Mouse (Mus musculus) neural tube, embryonic 15.5 days (tissue): ENCODE results near the gene Ndc80. TPM values are rescaled to one million over a fixed set of nuclear protein-coding genes. Genes with fewer than 3 reads are reported as not detected.
"Not testable (repeated sequence)": the region's sequence is repeated elsewhere in the genome, so short reads cannot be mapped to it uniquely, and the experiment has no call there.

Experiments
- ATAC-seq: fragments of 200-750 bp; cut with Nextera tagmentation; 2 replicates; pipeline ENCODE4 v1.8.0; 2017; ENCODE audit warnings: mild to moderate bottlenecking, moderate TSS enrichment, moderate library complexity; ENCODE audit not compliant: low FRiP score
- H3K27ac ChIP-seq: fragments of 300-500 bp; sonication (generic); replicated peaks from 2 replicates; pipeline ENCODE4 v1.5.1; 2015; ENCODE audit warnings: mild to moderate bottlenecking, inconsistent platforms
- H3K27me3 ChIP-seq: fragments of 300-500 bp; sonication (generic); replicated peaks from 2 replicates; pipeline ENCODE4 v1.6.1; 2015; ENCODE audit warnings: inconsistent platforms
- H3K36me3 ChIP-seq: fragments of 300-500 bp; sonication (generic); 2 replicates; pipeline ENCODE4 v1.6.1; 2015; ENCODE audit warnings: inconsistent platforms
- H3K4me1 ChIP-seq: fragments of 300-500 bp; sonication (generic); 2 replicates; pipeline ENCODE4 v1.6.1; 2015; ENCODE audit warnings: inconsistent platforms
- H3K4me2 ChIP-seq: fragments of 300-500 bp; sonication (generic); 2 replicates; pipeline ENCODE4 v1.6.1; 2015; ENCODE audit warnings: inconsistent platforms, mild to moderate bottlenecking, moderate library complexity
- H3K4me3 ChIP-seq: fragments of 300-500 bp; sonication (generic); replicated peaks from 2 replicates; pipeline ENCODE4 v1.5.1; 2015; ENCODE audit warnings: mild to moderate bottlenecking, inconsistent platforms
- H3K9ac ChIP-seq: fragments of 300-500 bp; sonication (generic); replicated peaks from 2 replicates; pipeline ENCODE4 v1.6.1; 2015; ENCODE audit warnings: mild to moderate bottlenecking, inconsistent platforms
- H3K9me3 ChIP-seq: fragments of 300-500 bp; sonication (generic); replicated peaks from 2 replicates; pipeline ENCODE4 v1.6.1; 2016; ENCODE audit warnings: inconsistent platforms
- WGBS: fragments of 180-500 bp; shearing (Covaris S2); methylation state at CpG from one replicate; pipeline ENCODE4 v1.1.7; 2015; ENCODE audit warnings: mixed read lengths; 5-methylcytosine and 5-hydroxymethylcytosine counted together
- polyA plus RNA-seq: library from polyadenylated mRNA; unstranded; fragments of >200 nt; fragmentation: Nextera tagmentation; extraction: Ambion mirVana; gene quantifications from 2 replicates; pipeline ENCODE4 v1.2.1, GENCODE M21; 2015

Gene Ndc80
- polyA plus RNA-seq, 1 experiment from 2014 or later: 5.9 TPM

DNA sequence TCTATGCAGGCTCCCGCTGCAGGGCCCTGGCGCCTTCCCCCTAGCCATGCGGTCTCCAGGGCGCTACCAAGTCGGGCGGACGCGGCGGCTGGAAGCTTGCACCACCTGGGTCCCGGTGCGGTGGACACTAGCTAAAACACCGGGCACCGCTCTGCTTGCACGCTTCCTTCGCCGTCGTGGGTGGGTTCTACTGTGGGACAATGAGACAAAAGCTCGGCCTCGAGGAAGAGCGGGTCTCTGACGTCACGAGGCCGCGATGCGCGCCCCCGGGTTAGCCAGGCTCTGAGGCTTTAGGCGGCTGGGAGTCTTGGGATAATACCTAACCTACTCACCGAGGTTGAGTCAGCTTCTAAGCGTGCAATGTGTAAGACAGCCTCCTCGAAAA lies 51.0 kb downstream of the Ndc80 start:
- peak overlapping the region; percentile 86 for H3K4me3 ChIP-seq
- under 1% methylated on average over 28 of the region's 31 CpGs for WGBS

DNA sequence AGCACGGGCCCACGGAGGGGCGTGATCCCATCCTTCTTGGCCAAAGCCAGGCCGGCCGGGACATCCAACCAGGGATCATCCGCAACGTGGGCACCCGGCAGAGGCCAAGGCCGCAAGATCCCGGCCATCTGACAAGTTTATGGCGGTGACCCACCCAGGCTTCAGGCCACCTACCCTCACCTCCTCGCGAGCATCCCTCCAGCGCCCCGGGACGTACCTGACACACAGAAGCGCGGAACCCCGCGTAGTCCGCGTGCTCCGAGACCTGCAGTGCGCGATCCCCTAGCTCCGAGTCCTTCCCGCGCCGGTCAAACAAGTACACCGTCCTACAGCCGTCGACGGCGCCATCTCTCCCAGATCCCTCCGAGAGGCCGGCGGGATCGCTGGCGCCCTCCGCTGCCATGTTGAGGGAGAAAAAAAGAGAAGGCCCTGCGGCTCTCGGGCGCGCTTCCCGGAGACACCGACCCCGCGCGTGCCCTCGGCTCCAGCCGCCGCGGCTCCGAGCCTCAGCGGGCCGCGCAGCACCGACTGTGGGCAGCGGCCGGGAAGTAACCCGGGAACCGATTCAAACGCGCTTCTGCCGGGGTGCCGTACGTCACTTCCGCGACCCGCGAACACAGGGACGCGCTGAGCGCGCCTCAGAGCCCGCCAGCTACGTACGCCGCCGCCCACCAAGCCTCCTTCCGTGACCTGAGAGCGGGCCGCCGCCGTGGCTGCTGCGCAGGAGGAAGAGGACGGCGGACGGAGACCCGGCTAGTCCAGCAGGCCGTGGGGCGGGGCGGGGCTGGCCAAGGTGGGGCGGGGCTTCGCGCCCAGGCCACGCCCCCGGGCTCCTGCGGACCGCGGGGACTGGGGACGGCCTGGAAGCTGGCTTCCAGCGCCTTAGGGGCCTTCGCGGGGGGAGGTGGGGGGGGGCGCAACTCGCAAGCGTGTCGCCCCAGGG lies 51.6 kb downstream of the Ndc80 start, which contains the start of gene Smchd1:
TSS of gene Smchd1 (minus strand) at position 582 of the 943 bp plus-strand sequence.
- Histone ChIP-seq H3K4me1 (peaks cover 27% of the 10 kb centered on the region), H3K9ac (peak within 1 kb of the TSS; percentile 99), H3K36me3 (no peaks in the 10 kb centered on the region), H3K9me3 (no peaks in the 10 kb centered on the region), H3K4me3 (peak within 1 kb of the TSS; percentile 86), H3K27me3 (no peaks in the 10 kb centered on the region), H3K27ac (peak within 1 kb of the TSS; percentile 99), H3K4me2 (peak within 1 kb of the TSS; percentile 91)
- under 1% methylated on average over 100 of the region's 109 CpGs for WGBS
- ATAC-seq: peak; percentile 94

More for the DNA sequence above, 51.0 kb downstream of the Ndc80 start:
- H3K27ac ChIP-seq: peak overlapping the region; percentile 99
- H3K36me3 ChIP-seq: no peaks in the 10 kb centered on the region
- H3K9ac ChIP-seq: peak overlapping the region; percentile 99
- H3K4me1 ChIP-seq: peaks cover 27% of the 10 kb centered on the region
- H3K4me2 ChIP-seq: peak overlapping the region; percentile 91
- H3K9me3 ChIP-seq: no peaks in the 10 kb centered on the region
- no peaks in the 10 kb centered on the region for H3K27me3 ChIP-seq
- ATAC-seq: peak; percentile 83

DNA sequence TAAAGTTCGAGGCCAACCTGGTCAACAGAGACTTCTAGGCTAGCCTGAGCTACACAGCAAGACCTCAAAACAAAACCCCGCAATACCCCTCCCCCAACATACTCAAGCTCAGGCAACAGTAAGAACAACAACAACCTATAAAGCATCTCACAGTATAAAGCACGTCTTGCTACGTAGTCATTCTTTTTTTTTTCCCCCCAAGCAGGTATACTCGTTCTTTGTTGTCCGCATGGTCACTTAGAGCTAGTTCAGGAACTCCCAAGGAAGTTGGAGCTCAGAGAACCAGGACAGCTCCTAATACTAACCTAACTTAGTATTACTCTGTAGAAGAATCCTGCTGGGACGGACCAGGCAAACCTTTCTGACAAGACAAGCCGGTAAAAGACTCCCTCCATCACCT lies 52.5 kb downstream of the Ndc80 start:
- H3K4me2 ChIP-seq: peak overlapping the region; percentile 91
- 19% methylated on average over 8 of the region's 8 CpGs for WGBS
- no peaks in the 10 kb centered on the region for H3K36me3 ChIP-seq
- no peaks in the 10 kb centered on the region for H3K27me3 ChIP-seq
- H3K9ac ChIP-seq: peak overlapping the region; percentile 99
- no peak for ATAC-seq
- peak overlapping the region; percentile 86 for H3K4me3 ChIP-seq
- H3K4me1 ChIP-seq: peaks cover 27% of the 10 kb centered on the region
- H3K27ac ChIP-seq: peak overlapping the region; percentile 99; the same call in 1 of the 2 replicates
- H3K9me3 ChIP-seq: no peaks in the 10 kb centered on the region

DNA sequence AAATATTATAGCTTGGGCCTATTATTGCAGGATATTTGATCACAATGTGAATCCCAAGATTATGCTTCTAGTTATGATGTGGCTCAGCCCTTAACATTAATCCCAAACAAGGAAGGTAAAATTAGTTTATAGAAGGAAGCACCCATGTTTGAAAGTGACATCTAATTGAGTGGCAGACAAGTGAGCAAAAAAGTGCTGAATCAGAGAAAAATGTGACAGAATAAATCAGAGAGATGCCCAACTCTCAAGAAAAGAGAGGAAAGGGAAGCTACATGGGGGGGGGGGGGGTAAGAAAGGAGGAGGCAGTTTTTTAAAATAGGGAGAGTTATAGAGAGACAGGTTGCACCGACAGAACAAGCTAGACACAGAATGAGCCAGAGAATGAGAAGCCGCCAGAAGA lies 55.4 kb downstream of the Ndc80 start:
- peaks cover 23% of the 10 kb centered on the region for H3K4me1 ChIP-seq
- no peak overlapping the region for H3K4me3 ChIP-seq
- H3K4me2 ChIP-seq: no peak overlapping the region
- no peak overlapping the region for H3K9ac ChIP-seq
- no peaks in the 10 kb centered on the region for H3K27me3 ChIP-seq
- H3K27ac ChIP-seq: no peak overlapping the region
- no peaks in the 10 kb centered on the region for H3K36me3 ChIP-seq
- ATAC-seq: no peak
- no peaks in the 10 kb centered on the region for H3K9me3 ChIP-seq
- WGBS: 66% methylated on average over 2 of the region's 2 CpGs

DNA sequence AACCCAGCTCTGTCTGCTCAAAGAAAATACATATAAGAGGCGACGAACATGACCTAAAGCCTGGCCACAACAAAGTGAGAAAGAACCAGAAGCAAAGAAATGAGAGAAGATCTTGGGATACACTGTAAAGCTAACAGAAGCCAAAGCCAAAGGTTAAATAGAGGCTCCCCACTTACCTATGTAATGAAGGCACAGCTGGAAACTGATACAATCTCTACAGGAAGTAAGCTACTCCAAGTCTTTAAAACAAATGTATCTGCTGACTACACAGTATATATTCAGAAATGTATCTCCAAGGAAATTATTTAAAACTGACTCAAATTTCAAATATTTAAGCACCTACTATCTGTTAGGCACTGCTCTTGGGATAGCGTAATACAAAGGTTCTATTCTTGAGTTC lies 66.3 kb downstream of the Ndc80 start:
- no peak for ATAC-seq
- no peaks in the 10 kb centered on the region for H3K27me3 ChIP-seq
- no peaks in the 10 kb centered on the region for H3K9me3 ChIP-seq
- no peak overlapping the region for H3K4me3 ChIP-seq
- H3K4me2 ChIP-seq: no peak overlapping the region
- H3K4me1 ChIP-seq: no peaks in the 10 kb centered on the region
- 90% methylated on average over 3 of the region's 3 CpGs for WGBS
- no peak overlapping the region for H3K27ac ChIP-seq
- peaks cover 32% of the 10 kb centered on the region for H3K36me3 ChIP-seq
- no peak overlapping the region for H3K9ac ChIP-seq

DNA sequence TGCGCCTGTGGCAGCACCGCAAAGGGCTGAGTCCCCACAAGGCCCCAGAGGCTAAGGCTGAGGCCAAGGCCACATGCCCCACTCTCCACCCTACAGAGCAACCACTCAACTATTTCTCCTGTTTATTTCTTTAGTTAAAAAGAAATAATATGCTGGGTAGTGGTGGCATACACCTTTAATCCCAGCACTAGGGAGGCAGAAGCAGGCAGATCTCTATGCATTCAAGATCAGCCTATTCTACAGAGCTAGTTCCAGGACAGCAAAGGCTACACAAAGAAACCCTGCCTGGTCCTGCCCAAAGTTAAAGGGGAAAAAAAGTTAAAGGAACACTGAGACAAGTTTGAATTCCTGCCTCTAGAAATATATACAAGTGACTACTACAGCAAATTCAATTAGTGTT lies 66.8 kb downstream of the Ndc80 start, which contains the start of gene Gm4707:
TSS of gene Gm4707 (minus strand) at position 101 of the 400 bp plus-strand sequence.
- H3K4me3 ChIP-seq: no peak within 1 kb of the TSS
- H3K27ac ChIP-seq: no peak within 1 kb of the TSS
- no peak within 1 kb of the TSS for H3K9ac ChIP-seq
- ATAC-seq: no peak
- H3K9me3 ChIP-seq: no peaks in the 10 kb centered on the region
- H3K4me1 ChIP-seq: no peaks in the 10 kb centered on the region
- H3K36me3 ChIP-seq: peaks cover 32% of the 10 kb centered on the region
- WGBS: 89% methylated on average over 2 of the region's 2 CpGs
- H3K4me2 ChIP-seq: no peak within 1 kb of the TSS
- no peaks in the 10 kb centered on the region for H3K27me3 ChIP-seq

DNA sequence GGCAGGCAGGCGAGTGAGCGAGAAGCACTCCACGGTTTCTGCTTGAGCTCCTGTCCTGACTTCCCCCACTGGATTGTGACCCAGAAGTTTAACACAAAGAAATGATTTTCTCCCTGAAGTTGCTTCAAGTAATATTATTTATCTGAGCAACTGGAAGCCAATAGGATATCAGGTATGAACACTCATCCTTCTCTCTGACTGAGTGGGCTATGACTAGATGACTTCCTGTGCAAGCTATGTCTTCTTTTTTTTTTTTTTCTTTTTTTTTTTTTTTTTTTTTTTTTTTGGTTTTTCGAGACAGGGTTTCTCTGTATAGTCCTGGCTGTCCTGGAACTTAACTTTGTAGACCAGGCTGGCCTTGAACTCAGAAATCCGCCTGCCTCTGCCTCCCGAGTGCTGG lies 69.3 kb downstream of the Ndc80 start:
- H3K36me3 ChIP-seq: peaks cover 16% of the 10 kb centered on the region
- H3K9me3 ChIP-seq, H3K4me2 ChIP-seq, H3K27me3 ChIP-seq, H3K4me1 ChIP-seq, ATAC-seq, H3K9ac ChIP-seq, H3K4me3 ChIP-seq, H3K27ac ChIP-seq: not testable (repeated sequence)
- 94% methylated on average over 6 of the region's 6 CpGs for WGBS

Other genes starting within 250 kb of the Ndc80 start
- 2.8 and 4.0 TPM in 2 replicates for gene Emilin2, start 214.9 kb downstream of the Ndc80 start, polyA plus RNA-seq
- 2.3 and 2.6 TPM in 2 replicates for gene Gm4707, start 66.9 kb downstream of the Ndc80 start, polyA plus RNA-seq
- gene Smchd1, start 51.5 kb downstream of the Ndc80 start, polyA plus RNA-seq: 42.4 and 45.8 TPM in 2 replicates
- gene Spdya, start 25.2 kb upstream of the Ndc80 start, polyA plus RNA-seq: 1.1 and 1.3 TPM in 2 replicates
- 38.0 and 52.0 TPM in 2 replicates for gene Wdr43, start 89.0 kb upstream of the Ndc80 start, polyA plus RNA-seq
- gene Togaram2, start 146.4 kb upstream of the Ndc80 start, polyA plus RNA-seq: 0.83 and 1.2 TPM in 2 replicates
- gene Pcare, start 226.0 kb upstream of the Ndc80 start, polyA plus RNA-seq: not detected in 2 replicates
- 18.1 and 19.3 TPM in 2 replicates for gene Clip4, start 241.6 kb upstream of the Ndc80 start, polyA plus RNA-seq